Mouse (Mus musculus): ENCODE measurements around the gene D130052B06Rik. TPM values are rescaled to one million over a fixed set of nuclear protein-coding genes. Genes with fewer than 3 reads are reported as not detected.

Gene D130052B06Rik
- polyA plus RNA-seq, 1 experiment from 2014 or later, result not detected

DNA sequence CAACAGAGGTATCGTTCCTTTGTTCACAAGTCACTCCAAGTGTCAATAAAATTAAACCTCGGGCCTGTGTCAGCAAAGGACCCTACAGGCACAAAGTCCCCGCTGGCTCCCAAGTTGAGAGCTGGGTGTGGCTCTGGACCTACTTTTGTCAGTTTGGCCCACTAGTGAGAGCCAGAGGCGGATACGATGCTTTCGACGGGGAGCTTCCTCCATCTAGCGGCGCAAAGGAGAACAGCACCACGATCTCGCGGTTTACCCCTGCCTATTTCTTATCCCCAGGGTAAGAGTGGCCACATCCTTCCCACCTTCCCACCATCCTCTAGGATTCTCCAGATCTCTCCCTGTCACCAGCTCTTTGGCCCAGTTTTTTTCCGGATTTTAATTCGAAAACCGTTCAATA is 15.1 kb downstream of the D130052B06Rik start:
- Histone ChIP-seq H3K4me3 (no peak overlapping the region), H3K9me3 (no peaks in the 10 kb centered on the region), H3K27ac (no peak overlapping the region), H3K36me3 (no peaks in the 10 kb centered on the region), H3K27me3 (ENCODE audit: insufficient read depth, poor library complexity, severe bottlenecking) (no peaks in the 10 kb centered on the region), H3K4me1 (0 out of 2 replicates have a peak, but pooled peaks cover 5% of the 10 kb centered on the region)
- DNase-seq (ENCODE audit: low spot score), result peak; percentile 86
- WGBS, result 7% methylated on average over 15 of the region's 15 CpGs

DNA sequence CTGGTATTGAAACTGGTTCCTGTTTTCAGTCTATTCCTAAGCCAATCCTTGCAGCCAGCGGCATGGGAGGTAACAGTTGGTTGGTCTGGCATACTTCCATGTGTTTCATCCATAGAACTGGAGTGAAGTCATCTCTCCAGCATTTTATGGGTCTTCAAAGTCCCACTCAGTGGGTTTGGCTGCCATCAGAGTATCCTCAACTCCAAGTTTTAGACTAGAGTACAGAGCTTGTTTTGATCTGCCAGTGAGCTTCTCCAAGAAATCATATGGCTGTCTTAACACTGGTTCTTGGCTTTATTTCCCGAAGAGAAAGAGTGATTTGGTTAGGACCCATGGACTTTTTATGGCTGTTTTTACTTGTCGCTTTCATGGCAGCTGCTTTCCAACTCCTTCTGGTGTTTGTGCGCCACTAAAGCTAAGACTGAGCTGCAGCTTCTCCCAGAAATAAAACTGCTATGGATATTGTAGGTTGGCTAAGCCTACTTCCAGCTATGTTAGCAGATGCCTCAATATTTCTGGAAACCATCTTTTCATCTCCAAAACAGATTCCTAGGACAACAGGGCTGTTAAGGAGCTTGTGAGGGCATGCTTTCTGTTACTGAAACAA is 28.1 kb downstream of the D130052B06Rik start:
- Histone ChIP-seq H3K27me3 (ENCODE audit: insufficient read depth, poor library complexity, severe bottlenecking) (no peaks in the 10 kb centered on the region), H3K4me1 (no peaks in the 10 kb centered on the region), H3K27ac (no peak overlapping the region), H3K9me3 (no peaks in the 10 kb centered on the region), H3K36me3 (no peaks in the 10 kb centered on the region), H3K4me3 (no peak overlapping the region)
- WGBS, result 80% methylated on average over 4 of the region's 4 CpGs
- DNase-seq (ENCODE audit: low spot score), result no peak

DNA sequence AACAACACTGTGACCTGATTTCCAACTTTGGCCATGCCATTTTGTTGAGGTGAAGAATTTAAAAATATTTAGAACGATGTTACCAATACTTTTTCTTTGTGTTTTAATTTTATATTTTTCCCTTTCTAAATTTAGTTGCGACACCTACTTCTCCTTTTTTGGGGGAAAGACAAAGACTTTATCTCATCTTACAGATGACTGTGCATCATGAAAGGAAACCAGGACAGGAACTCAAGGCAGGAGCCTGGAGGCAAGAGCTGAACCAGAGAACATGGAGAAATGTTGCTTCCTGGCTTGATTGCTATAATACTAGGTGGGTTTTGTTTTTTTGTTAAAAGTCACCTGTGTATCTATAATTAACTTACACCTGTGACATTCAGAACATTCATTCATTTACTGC is 38.0 kb downstream of the D130052B06Rik start:
- Histone ChIP-seq H3K27ac (no peak overlapping the region), H3K9me3 (no peaks in the 10 kb centered on the region), H3K4me3 (no peak overlapping the region), H3K36me3 (no peaks in the 10 kb centered on the region), H3K27me3 (ENCODE audit: insufficient read depth, poor library complexity, severe bottlenecking) (no peaks in the 10 kb centered on the region), H3K4me1 (no peaks in the 10 kb centered on the region)
- DNase-seq (ENCODE audit: low spot score), result no peak
- 83% methylated on average over 2 of the region's 2 CpGs for WGBS

DNA sequence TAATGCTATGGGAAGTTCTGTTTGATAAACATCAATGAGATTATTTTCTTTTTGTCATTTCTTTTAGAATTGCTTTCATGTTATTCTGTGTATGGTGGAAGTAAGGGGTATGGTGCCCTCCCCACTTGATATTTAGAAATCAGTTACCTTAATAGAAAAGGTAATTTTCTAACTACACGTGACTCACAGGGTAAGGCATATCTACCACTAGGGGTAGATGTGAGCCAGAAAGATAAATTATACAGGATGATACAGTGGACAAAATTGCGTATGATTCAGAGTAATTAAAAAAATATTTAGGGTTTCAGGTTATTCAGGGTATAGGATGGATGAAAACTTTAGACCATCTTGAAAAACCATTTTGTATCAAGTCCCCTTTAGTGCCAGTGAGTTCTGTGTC is 50.3 kb downstream of the D130052B06Rik start:
- H3K4me1 ChIP-seq, result no peaks in the 10 kb centered on the region
- no peaks in the 10 kb centered on the region for H3K27me3 ChIP-seq (ENCODE audit: insufficient read depth, poor library complexity, severe bottlenecking)
- H3K4me3 ChIP-seq, result no peak overlapping the region
- DNase-seq (ENCODE audit: low spot score), result no peak
- H3K27ac ChIP-seq, result no peak overlapping the region
- WGBS, result 80% methylated on average over 2 of the region's 2 CpGs
- H3K9me3 ChIP-seq, result no peaks in the 10 kb centered on the region
- H3K36me3 ChIP-seq, result no peaks in the 10 kb centered on the region

DNA sequence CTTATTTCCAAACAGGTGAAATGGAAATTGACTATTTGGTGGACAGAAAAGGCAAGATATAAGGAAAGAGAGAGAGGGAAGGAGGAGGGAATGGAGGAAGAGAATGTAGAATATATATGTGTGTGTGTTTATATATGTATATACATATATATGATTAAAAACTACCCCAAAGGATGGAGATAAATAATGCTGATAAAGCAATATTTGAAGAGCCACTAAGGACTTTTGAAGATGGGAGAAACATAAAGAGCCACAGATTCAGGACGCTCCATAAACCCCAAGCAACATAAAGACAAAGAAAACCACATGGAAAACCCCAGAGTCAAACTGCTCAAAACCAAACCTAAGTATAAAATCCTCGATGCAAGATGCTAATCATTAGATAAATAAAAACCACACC is 55.4 kb downstream of the D130052B06Rik start:
- H3K27me3 ChIP-seq (ENCODE audit: insufficient read depth, poor library complexity, severe bottlenecking), result no peaks in the 10 kb centered on the region
- H3K36me3 ChIP-seq, result no peaks in the 10 kb centered on the region
- no peak for DNase-seq (ENCODE audit: low spot score)
- H3K27ac ChIP-seq, result no peak overlapping the region
- WGBS, result 76% methylated on average over 2 of the region's 2 CpGs
- no peaks in the 10 kb centered on the region for H3K9me3 ChIP-seq
- no peaks in the 10 kb centered on the region for H3K4me1 ChIP-seq
- no peak overlapping the region for H3K4me3 ChIP-seq

DNA sequence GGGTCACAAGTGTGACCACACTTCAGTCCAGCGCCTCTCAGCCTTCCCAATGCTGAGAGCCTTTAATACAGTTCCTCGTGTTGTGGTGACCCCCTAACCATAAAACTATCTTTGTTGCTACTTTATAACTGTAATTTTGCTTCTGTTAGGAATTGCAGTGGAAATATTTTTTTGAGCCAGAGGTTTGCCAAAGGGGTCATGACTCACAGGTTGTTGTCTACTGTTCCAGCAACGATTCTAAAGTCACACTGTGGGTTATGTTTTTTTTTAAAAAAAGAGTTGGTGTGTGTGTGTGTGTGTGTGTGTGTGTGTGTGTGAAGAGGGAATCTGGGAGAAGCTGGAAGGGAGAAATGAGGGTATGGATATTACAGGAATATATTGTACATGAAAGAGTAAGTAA is 56.1 kb downstream of the D130052B06Rik start:
- no peak for DNase-seq (ENCODE audit: low spot score)

DNA sequence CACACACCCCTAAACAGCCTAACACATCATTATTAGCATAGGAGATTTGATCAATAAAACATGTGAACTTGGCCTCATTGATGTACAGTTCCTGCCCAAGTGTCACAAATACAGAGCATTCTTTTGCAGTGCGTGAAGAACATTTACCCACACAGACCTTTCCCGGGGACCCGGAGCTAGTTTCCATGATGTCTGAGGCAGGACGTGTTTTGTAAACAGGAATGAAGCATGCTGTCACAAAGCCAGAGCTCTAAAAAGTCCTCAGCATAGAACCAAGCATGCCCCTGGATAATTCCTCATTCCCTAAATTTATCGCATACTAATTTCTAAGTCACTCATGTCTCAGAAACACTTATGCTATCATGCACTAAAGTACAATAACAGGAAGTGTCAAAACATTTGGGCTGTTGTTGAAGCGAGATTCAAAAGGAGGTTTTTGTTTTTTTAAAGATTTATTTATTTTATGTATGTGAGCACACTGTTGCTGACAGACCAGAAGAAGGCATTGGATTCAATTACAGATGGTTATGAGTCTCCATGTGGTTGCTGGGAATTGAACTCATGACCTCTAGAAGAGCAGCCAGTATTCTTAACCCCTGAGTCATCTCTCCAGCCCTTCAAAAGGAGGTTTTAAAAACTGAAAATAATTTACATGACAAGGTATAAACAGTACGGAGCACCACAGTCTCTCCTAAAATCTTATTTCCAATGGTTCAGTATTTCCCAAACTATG is 56.9 kb downstream of the D130052B06Rik start:
- Histone ChIP-seq H3K4me3 (no peak overlapping the region), H3K27me3 (ENCODE audit: insufficient read depth, poor library complexity, severe bottlenecking) (no peaks in the 10 kb centered on the region), H3K27ac (no peak overlapping the region), H3K9me3 (no peaks in the 10 kb centered on the region), H3K4me1 (no peaks in the 10 kb centered on the region), H3K36me3 (no peaks in the 10 kb centered on the region)
- 78% methylated on average over 7 of the region's 7 CpGs for WGBS
- no peak for DNase-seq (ENCODE audit: low spot score)

More for the DNA sequence above, 56.1 kb downstream of the D130052B06Rik start:
- Histone ChIP-seq H3K27me3 (ENCODE audit: insufficient read depth, poor library complexity, severe bottlenecking) (no peaks in the 10 kb centered on the region), H3K4me3 (no peak overlapping the region), H3K36me3 (no peaks in the 10 kb centered on the region), H3K9me3 (no peaks in the 10 kb centered on the region), H3K27ac (no peak overlapping the region), H3K4me1 (no peaks in the 10 kb centered on the region)
- WGBS, result 75% methylated on average over 3 of the region's 3 CpGs

DNA sequence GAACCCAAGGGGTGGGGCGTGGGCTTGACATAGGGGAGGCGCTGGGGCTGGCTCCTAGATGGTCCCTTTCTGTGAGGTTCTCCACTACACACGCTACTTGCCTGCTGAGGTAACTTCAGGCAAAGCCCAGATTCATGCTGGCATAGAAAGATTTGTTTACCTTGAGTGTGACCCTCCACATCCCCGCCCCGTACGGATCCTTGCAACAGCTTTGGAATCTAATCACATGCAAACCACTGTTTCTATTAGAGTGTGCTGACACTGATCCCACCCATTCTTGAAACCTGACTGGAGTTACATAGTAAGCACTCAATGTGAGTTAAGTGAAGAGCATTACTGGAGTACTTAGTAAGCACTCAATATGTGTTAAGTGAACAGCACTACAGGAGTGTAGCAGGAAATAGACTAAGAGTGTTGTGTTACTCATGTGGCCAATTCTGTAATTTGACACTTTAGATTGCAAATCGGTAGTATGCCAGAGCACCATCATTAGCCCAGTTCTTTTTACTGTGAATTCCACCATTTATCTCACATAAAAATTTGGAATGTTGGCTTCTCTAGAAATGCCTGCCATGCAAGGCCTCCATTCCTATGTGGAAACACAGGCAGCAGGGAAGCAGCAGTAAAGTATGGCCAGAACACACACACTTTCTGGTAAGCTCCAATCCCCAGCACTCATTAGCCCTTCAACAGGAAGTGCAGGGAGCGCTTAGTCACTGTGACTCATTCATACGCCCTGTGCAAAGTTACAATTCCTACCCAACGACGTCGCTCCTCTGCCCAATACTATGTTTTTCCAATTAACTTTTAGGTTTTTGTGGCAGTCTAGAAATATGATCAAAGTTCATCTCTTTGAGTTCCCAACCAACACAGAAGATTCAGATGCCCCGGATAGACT is 61.2 kb downstream of the D130052B06Rik start:
- WGBS, result 67% methylated on average over 13 of the region's 13 CpGs
- no peak overlapping the region for H3K27ac ChIP-seq
- no peak for DNase-seq (ENCODE audit: low spot score)

DNA sequence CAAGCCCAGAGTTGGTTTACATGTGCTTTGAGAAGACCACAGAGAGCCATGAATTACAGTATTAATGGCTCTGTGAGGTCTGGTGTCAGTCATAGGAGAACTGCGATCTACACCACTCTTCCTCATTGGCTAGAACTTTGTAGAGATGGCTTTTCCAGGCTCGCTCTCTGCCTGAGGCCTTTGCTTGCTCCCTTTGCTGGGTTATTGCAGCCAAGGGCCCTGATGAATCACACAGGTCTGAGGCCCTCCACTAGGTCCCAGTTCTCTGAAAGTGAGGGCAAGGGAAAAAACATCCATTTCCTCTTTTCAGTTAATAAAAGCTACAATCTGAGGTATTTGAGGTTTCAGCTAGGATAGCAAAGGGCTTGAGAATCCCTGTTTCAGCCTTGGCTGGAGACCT is 64.5 kb downstream of the D130052B06Rik start:
- H3K36me3 ChIP-seq, result no peaks in the 10 kb centered on the region
- H3K4me1 ChIP-seq, result no peaks in the 10 kb centered on the region
- no peak overlapping the region for H3K27ac ChIP-seq
- no peaks in the 10 kb centered on the region for H3K27me3 ChIP-seq (ENCODE audit: insufficient read depth, poor library complexity, severe bottlenecking)
- no peak for DNase-seq (ENCODE audit: low spot score)
- WGBS, result 68% methylated on average over 2 of the region's 2 CpGs
- no peaks in the 10 kb centered on the region for H3K9me3 ChIP-seq
- H3K4me3 ChIP-seq, result no peak overlapping the region

More for the DNA sequence above, 61.2 kb downstream of the D130052B06Rik start:
- H3K4me1 ChIP-seq, result no peaks in the 10 kb centered on the region
- H3K36me3 ChIP-seq, result no peaks in the 10 kb centered on the region
- no peaks in the 10 kb centered on the region for H3K9me3 ChIP-seq
- H3K27me3 ChIP-seq (ENCODE audit: insufficient read depth, poor library complexity, severe bottlenecking), result no peaks in the 10 kb centered on the region
- no peak overlapping the region for H3K4me3 ChIP-seq

DNA sequence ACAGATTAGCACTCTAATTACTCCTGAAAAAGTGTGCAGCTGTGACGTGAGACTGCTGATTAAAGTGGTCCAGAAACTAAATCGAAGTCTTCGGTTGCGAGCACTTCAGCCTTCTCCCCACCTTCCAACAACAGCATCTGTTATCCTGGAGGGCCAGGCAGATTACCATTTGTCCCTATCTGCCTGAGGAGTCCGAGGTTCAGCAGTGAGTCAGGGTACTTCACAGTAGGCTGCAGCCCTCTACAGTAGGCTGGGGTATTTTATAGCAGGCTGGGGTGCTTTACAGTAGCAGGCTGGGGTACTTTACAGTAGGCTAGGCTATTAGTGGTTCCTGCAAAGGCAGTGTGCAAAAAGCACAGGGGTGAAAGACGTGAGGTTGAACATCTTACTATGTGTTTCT is 69.3 kb downstream of the D130052B06Rik start:
- Histone ChIP-seq H3K4me3 (no peak overlapping the region), H3K4me1 (no peaks in the 10 kb centered on the region), H3K27ac (no peak overlapping the region), H3K9me3 (no peaks in the 10 kb centered on the region), H3K27me3 (ENCODE audit: insufficient read depth, poor library complexity, severe bottlenecking) (no peaks in the 10 kb centered on the region), H3K36me3 (no peaks in the 10 kb centered on the region)
- 50% methylated on average over 6 of the region's 6 CpGs for WGBS
- DNase-seq (ENCODE audit: low spot score), result no peak

DNA sequence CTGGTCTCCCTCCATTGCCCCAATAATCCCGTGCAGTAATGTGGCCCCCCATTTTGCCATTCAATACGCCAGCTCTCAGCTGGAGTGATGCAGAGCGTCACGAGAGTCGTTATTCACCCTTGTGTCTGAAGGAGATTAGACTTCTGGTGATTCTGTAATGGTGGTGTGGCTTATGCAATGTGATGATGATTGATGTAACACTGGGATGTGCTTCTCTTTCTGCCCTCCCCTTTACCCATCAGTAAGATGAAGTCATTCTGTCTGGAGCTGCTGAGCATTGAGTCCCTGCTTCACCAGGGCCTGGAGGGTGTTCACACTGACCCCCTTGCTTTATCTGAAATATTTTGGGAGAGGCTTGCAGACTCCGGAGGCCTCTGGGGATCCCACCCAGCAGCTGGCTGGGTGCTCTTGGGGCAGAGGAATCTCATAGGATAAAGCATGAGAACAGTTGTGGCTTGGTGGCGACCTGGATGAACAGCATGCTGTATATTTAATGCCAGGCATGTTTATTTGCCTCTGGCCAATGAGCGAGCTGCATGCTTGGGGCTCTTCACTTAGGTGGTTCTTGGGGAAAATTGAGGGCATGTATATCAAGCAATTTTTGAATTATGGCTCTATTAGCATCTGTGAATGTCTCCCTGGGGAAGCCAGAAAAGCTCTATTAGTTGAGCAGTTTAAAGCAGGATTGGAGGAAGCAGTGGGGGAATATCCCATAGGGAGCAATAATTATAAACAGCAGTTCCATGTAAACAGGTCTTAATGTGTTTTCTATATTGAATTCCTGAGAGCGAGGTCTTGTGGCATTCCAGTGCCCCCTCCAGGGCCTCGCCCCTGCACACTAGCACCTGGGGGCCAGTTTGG is 71.2 kb downstream of the D130052B06Rik start:
- no peak overlapping the region for H3K4me3 ChIP-seq
- no peak for DNase-seq (ENCODE audit: low spot score)
- 80% methylated on average over 10 of the region's 10 CpGs for WGBS
- no peaks in the 10 kb centered on the region for H3K36me3 ChIP-seq
- no peaks in the 10 kb centered on the region for H3K27me3 ChIP-seq (ENCODE audit: insufficient read depth, poor library complexity, severe bottlenecking)
- H3K27ac ChIP-seq, result no peak overlapping the region
- no peaks in the 10 kb centered on the region for H3K9me3 ChIP-seq
- no peaks in the 10 kb centered on the region for H3K4me1 ChIP-seq
